7 mouse cellular contexts compared by ENCODE assay signal in genomic region chr14:118713869-118714268, GRCm38 (mm10). TPM values are rescaled to one million over a fixed set of nuclear protein-coding genes. Genes with fewer than 3 reads are reported as not detected.
DNase-seq lines count a peak whose midpoint lies in the region; ATAC-seq and TF ChIP-seq lines count a peak whose summit lies in the region.

No protein-coding gene starts in this region.

- peak overlapping the region; percentile 15; the same call in 1 of the 2 replicates for H3K4me3 ChIP-seq in neural tube, embryonic 11.5 days (ENCODE audit: low read depth, low read length)
- no peak overlapping the region; the same call in 1 of the 2 replicates for H3K4me3 ChIP-seq in forebrain, embryonic 16.5 days (replicated peaks; ENCODE audit: low read length)
- H3K4me3 ChIP-seq in limb, embryonic 15.5 days = no peak overlapping the region
- peak overlapping the region; percentile 27; the same call in 1 of the 2 replicates for H3K4me3 ChIP-seq in stomach, postnatal 0 days (ENCODE audit: low read depth, low read length)

- peak overlapping the region; percentile 41 for H3K4me2 ChIP-seq in neural tube, embryonic 11.5 days (ENCODE audit: low read depth)
- H3K4me2 ChIP-seq in forebrain, embryonic 16.5 days (ENCODE audit: low read length) = peak overlapping the region; percentile 45
- H3K4me2 ChIP-seq in limb, embryonic 15.5 days = peak overlapping the region; percentile 37
- peak overlapping the region; percentile 53 for H3K4me2 ChIP-seq in stomach, postnatal 0 days (replicated peaks; ENCODE audit: low read depth)

- no peaks in the 10 kb centered on the region for H3K9me3 ChIP-seq in neural tube, embryonic 11.5 days (ENCODE audit: control insufficient read depth, low read length)
- no peaks in the 10 kb centered on the region for H3K9me3 ChIP-seq in forebrain, embryonic 16.5 days (ENCODE audit: control insufficient read depth, low read length)
- H3K9me3 ChIP-seq in limb, embryonic 15.5 days = no peaks in the 10 kb centered on the region
- H3K9me3 ChIP-seq in stomach, postnatal 0 days (ENCODE audit: control insufficient read depth, low read length) = no peaks in the 10 kb centered on the region

- WGBS in neural tube, embryonic 11.5 days = 6% methylated on average over 8 of the region's 8 CpGs
- 9% methylated on average over 8 of the region's 8 CpGs for WGBS in forebrain, embryonic 16.5 days
- WGBS in limb, embryonic 15.5 days = 13% methylated on average over 8 of the region's 8 CpGs
- WGBS in stomach, postnatal 0 days = 30% methylated on average over 8 of the region's 8 CpGs

- H3K27ac ChIP-seq in neural tube, embryonic 11.5 days (ENCODE audit: low read depth, low read length) = no peak overlapping the region
- H3K27ac ChIP-seq in forebrain, embryonic 16.5 days (ENCODE audit: low read length) = no peak overlapping the region
- H3K27ac ChIP-seq in limb, embryonic 15.5 days = no peak overlapping the region
- H3K27ac ChIP-seq in stomach, postnatal 0 days (replicated peaks) = no peak overlapping the region

- TF ChIP-seq EP300 in stomach, postnatal 0 days (optimal IDR thresholded peaks at IDR 0.05) = no peak

- no peaks in the 10 kb centered on the region for H3K27me3 ChIP-seq in neural tube, embryonic 11.5 days (ENCODE audit: control insufficient read depth, insufficient read depth, low read length)
- peaks cover 6% of the 10 kb centered on the region; the same call in 1 of the 2 replicates for H3K27me3 ChIP-seq in forebrain, embryonic 16.5 days (replicated peaks; ENCODE audit: control insufficient read depth, insufficient read depth, low read length)
- H3K27me3 ChIP-seq in limb, embryonic 15.5 days = peaks cover 16% of the 10 kb centered on the region
- no peaks in the 10 kb centered on the region for H3K27me3 ChIP-seq in stomach, postnatal 0 days (ENCODE audit: control insufficient read depth, insufficient read depth, low read length)

- H3K36me3 ChIP-seq in neural tube, embryonic 11.5 days (ENCODE audit: control insufficient read depth, insufficient read depth, low read length) = no peaks in the 10 kb centered on the region
- no peaks in the 10 kb centered on the region for H3K36me3 ChIP-seq in forebrain, embryonic 16.5 days (ENCODE audit: control insufficient read depth, insufficient read depth)
- H3K36me3 ChIP-seq in limb, embryonic 15.5 days = no peaks in the 10 kb centered on the region
- no peaks in the 10 kb centered on the region for H3K36me3 ChIP-seq in stomach, postnatal 0 days (ENCODE audit: control insufficient read depth, insufficient read depth, low read length)

- TF ChIP-seq CTCF in stomach, postnatal 0 days (IDR thresholded peaks at IDR 0.05; ENCODE audit: low read depth) = no peak

- no peak for ATAC-seq in neural tube, embryonic 11.5 days (ENCODE audit: insufficient read depth, low FRiP score, low TSS enrichment)
- no peak for ATAC-seq in forebrain, embryonic 16.5 days
- no peak for ATAC-seq in limb, embryonic 15.5 days (ENCODE audit: insufficient number of reproducible peaks, low FRiP score, low TSS enrichment, low read depth)
- ATAC-seq in stomach, postnatal 0 days (ENCODE audit: low FRiP score, low TSS enrichment) = no peak
- ATAC-seq in CD4-positive, CD25-positive, alpha-beta regulatory T cell, adult 4 months = no peak

- DNase-seq in neural tube, embryonic 11.5 days (ENCODE audit: low spot score) = peak; percentile 22
- DNase-seq in neural tube, embryonic 10.5 days (ENCODE audit: extremely low spot score, low spot score) = no peak
- DNase-seq in stomach, postnatal 0 days (ENCODE audit: low spot score) = no peak
- DNase-seq in thymus, postnatal 4 days = no peak

- peaks cover 3% of the 10 kb centered on the region; the same call in 1 of the 2 replicates for H3K4me1 ChIP-seq in neural tube, embryonic 11.5 days (ENCODE audit: control insufficient read depth, insufficient read depth, low read length)
- peaks cover 13% of the 10 kb centered on the region for H3K4me1 ChIP-seq in forebrain, embryonic 16.5 days (replicated peaks; ENCODE audit: control insufficient read depth, insufficient read depth, low read length)
- peaks cover 23% of the 10 kb centered on the region for H3K4me1 ChIP-seq in limb, embryonic 15.5 days
- H3K4me1 ChIP-seq in stomach, postnatal 0 days (replicated peaks; ENCODE audit: control insufficient read depth, insufficient read depth) = 0 out of 2 replicates have a peak, but pooled peaks cover 2% of the 10 kb centered on the region

- H3K9ac ChIP-seq in neural tube, embryonic 11.5 days (ENCODE audit: low read length) = no peak overlapping the region
- peak overlapping the region; percentile 3; the same call in 1 of the 2 replicates for H3K9ac ChIP-seq in forebrain, embryonic 16.5 days (replicated peaks; ENCODE audit: low read depth, low read length)
- no peak overlapping the region for H3K9ac ChIP-seq in limb, embryonic 15.5 days
- H3K9ac ChIP-seq in stomach, postnatal 0 days (ENCODE audit: low read length) = no peak overlapping the region

RNA-seq across cellular contexts. Expression of gene Abcc4, which starts 7.8 kb away (rescaled TPM):
- 3.3 and 3.5 TPM in 2 replicates for polyA plus RNA-seq in neural tube, embryonic 11.5 days (2014; fragmentation: Nextera tagmentation; extraction: Ambion mirVana)
- polyA plus RNA-seq in forebrain, embryonic 16.5 days (2015; fragmentation: Nextera tagmentation; extraction: Ambion mirVana) = 1.2 and 1.4 TPM in 2 replicates
- polyA plus RNA-seq in limb, embryonic 15.5 days (2015; fragmentation: Nextera tagmentation; extraction: Ambion mirVana) = 1.4 and 1.8 TPM in 2 replicates
- polyA plus RNA-seq in stomach, postnatal 0 days (2015; fragmentation: Nextera tagmentation; extraction: Ambion mirVana) = 1.9 and 2.6 TPM in 2 replicates
- polyA plus RNA-seq in CD4-positive, CD25-positive, alpha-beta regulatory T cell, adult 4 months (2017; shearing (Covaris generic)) = 1 to 10 TPM; 8.0 to 8.9 TPM

Comparison
In these comparisons a context has a peak if more than half of its experiments do, and no peak if none do; other contexts are left out.
1. H3K4me3 ChIP-seq: peak in neural tube, embryonic 11.5 days (single experiment) and stomach, postnatal 0 days (single experiment); none in forebrain, embryonic 16.5 days (single experiment) and limb, embryonic 15.5 days (single experiment).
2. Peak in every context shown above with its lines, with median percentiles within 50 percentile points of each other: H3K4me2 ChIP-seq.